Mouse (Mus musculus) liver, adult 2 months (tissue): ENCODE measurements around the gene Prkcsh. TPM values are rescaled to one million over a fixed set of nuclear protein-coding genes. Genes with fewer than 3 reads are reported as not detected.

Source experiments
- DNase-seq: peaks from one replicate; pipeline ENCODE4 v3.0.0-alpha.2; 2011; ENCODE audit warnings: low read depth, low spot score; ENCODE audit errors: extremely low read depth
- H3K27ac ChIP-seq: fragments of 200-500 bp; replicated peaks from 2 replicates; pipeline ENCODE4 v1.5.1; 2012; ENCODE audit warnings: low read depth, mild to moderate bottlenecking, control low read depth, inconsistent platforms, low read length; ENCODE audit not compliant: insufficient read depth
- H3K27me3 ChIP-seq: fragments of 200-500 bp; 2 replicates; pipeline ENCODE4 v1.6.1; 2012; ENCODE audit warnings: mild to moderate bottlenecking, moderate library complexity, low read length, inconsistent platforms; ENCODE audit not compliant: control insufficient read depth, insufficient read depth
- H3K36me3 ChIP-seq: fragments of 200-500 bp; 2 replicates; pipeline ENCODE4 v1.6.1; 2012; ENCODE audit warnings: low read length, inconsistent platforms; ENCODE audit not compliant: control insufficient read depth, insufficient read depth
- H3K4me1 ChIP-seq: fragments of 200-500 bp; 2 replicates; pipeline ENCODE4 v1.6.1; 2011; ENCODE audit warnings: low read length; ENCODE audit not compliant: control insufficient read depth, insufficient read depth
- H3K4me3 ChIP-seq: fragments of 200-500 bp; 2 replicates; pipeline ENCODE4 v1.5.1; 2011; ENCODE audit warnings: low read depth, mild to moderate bottlenecking, control low read depth, low read length, moderate library complexity; ENCODE audit not compliant: insufficient read depth
- H3K79me2 ChIP-seq: fragments of 200-500 bp; 2 replicates; pipeline ENCODE4 v1.6.1; 2012; ENCODE audit warnings: inconsistent platforms, mild to moderate bottlenecking, low read length, moderate library complexity; ENCODE audit not compliant: control insufficient read depth, insufficient read depth
- H3K9ac ChIP-seq: fragments of 200-500 bp; 2 replicates; pipeline ENCODE4 v1.6.1; 2012; ENCODE audit warnings: low read depth, mild to moderate bottlenecking, control low read depth, inconsistent platforms, low read length
- CTCF ChIP-seq: fragments of 200-500 bp; IDR thresholded peaks from 2 replicates; pipeline ENCODE4 v1.5.1; 2011; ENCODE audit warnings: low read depth, low read length, control low read depth
- POLR2A ChIP-seq: fragments of 200-500 bp; IDR thresholded peaks from 2 replicates; pipeline ENCODE4 v1.6.1; 2011; ENCODE audit warnings: low read length, control low read depth; ENCODE audit not compliant: insufficient read depth; ENCODE audit errors: extremely low read depth
- WGBS: fragments of 180-500 bp; shearing (Covaris S2); methylation state at CpG from one replicate; pipeline ENCODE4 v1.1.7; 2018; 5-methylcytosine and 5-hydroxymethylcytosine counted together
- polyA plus RNA-seq: library from polyadenylated mRNA; depleted of rRNA; stranded (reverse); fragments of >200 nt; gene quantifications from 2 replicates; pipeline ENCODE4 v1.2.3, GENCODE M21; 2012; rRNA removed
- total RNA-seq: library from RNA; depleted of rRNA; stranded (reverse); fragments of >200 nt; gene quantifications from 2 replicates; pipeline ENCODE4 v1.2.3, GENCODE M21; 2014; rRNA removed

The Prkcsh gene
- total and polyA plus RNA-seq, 2 experiments: 60.0 to 99.3 TPM

DNA sequence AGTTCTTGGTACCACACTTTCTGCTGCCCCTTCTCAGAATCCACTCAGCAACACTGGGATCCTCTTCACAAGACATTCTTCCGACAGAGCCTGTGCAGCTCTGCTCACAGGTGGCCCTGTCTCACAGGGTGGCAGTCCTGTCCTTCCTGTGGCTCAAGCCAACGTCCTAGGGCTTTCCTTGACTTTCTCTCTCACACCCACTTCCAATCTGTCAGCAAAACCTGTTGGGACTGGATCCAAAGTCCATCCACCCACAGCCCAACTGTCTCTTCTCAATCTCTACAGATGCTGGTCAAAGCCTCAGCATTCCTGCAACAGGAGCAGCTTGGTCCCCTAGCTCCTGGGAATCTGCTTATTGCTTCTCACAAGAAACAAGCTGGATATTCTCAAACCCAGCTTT is 58.7 kb downstream of the Prkcsh start:
- no peak overlapping the region for H3K4me3 ChIP-seq
- no peak for DNase-seq
- H3K79me2 ChIP-seq: no peaks in the 10 kb centered on the region
- peaks cover 6% of the 10 kb centered on the region; the same call in 1 of the 2 replicates for H3K36me3 ChIP-seq
- no peak for TF ChIP-seq POLR2A
- no peak for TF ChIP-seq CTCF
- 66% methylated on average over 2 of the region's 2 CpGs for WGBS
- H3K9ac ChIP-seq: no peak overlapping the region
- H3K27ac ChIP-seq: no peak overlapping the region
- peaks cover 3% of the 10 kb centered on the region for H3K4me1 ChIP-seq
- no peaks in the 10 kb centered on the region for H3K27me3 ChIP-seq

Other genes with a start within 250 kb of the Prkcsh start
- 15.3 and 17.9 TPM in 2 replicates for gene Spc24, start 242.5 kb upstream of the Prkcsh start, total RNA-seq
- 11.6 and 14.4 TPM in 2 replicates for gene Spc24, start 242.5 kb upstream of the Prkcsh start, polyA plus RNA-seq
- 12.8 and 20.7 TPM in 2 replicates for gene Kank2, start 204.1 kb upstream of the Prkcsh start, total RNA-seq
- 27.2 and 34.5 TPM in 2 replicates for gene Kank2, start 204.1 kb upstream of the Prkcsh start, polyA plus RNA-seq
- 13.6 and 22.2 TPM in 2 replicates for gene Angptl8, start 167.3 kb upstream of the Prkcsh start, total RNA-seq
- gene Angptl8, start 167.3 kb upstream of the Prkcsh start, polyA plus RNA-seq: 201 and 258 TPM in 2 replicates
- 8.5 and 12.6 TPM in 2 replicates for gene Dock6, start 150.2 kb upstream of the Prkcsh start, total RNA-seq
- 23.2 and 33.9 TPM in 2 replicates for gene Dock6, start 150.2 kb upstream of the Prkcsh start, polyA plus RNA-seq
- 5.5 and 5.6 TPM in 2 replicates for gene Rab3d, start 84.6 kb upstream of the Prkcsh start, total RNA-seq
- gene Rab3d, start 84.6 kb upstream of the Prkcsh start, polyA plus RNA-seq: 8.0 and 16.6 TPM in 2 replicates
- 7.6 and 7.9 TPM in 2 replicates for gene Ccdc159, start 75.3 kb upstream of the Prkcsh start, total RNA-seq
- gene Ccdc159, start 75.3 kb upstream of the Prkcsh start, polyA plus RNA-seq: 6.7 and 11.6 TPM in 2 replicates
- 841 and 970 TPM in 2 replicates for gene Tmem205, start 75.2 kb upstream of the Prkcsh start, total RNA-seq
- 1,676 and 1,979 TPM in 2 replicates for gene Tmem205, start 75.2 kb upstream of the Prkcsh start, polyA plus RNA-seq
- 0.67 and 0.74 TPM in 2 replicates for gene Plppr2, start 65.8 kb upstream of the Prkcsh start, total RNA-seq
- gene Plppr2, start 65.8 kb upstream of the Prkcsh start, polyA plus RNA-seq: 9.4 and 14.6 TPM in 2 replicates
- 4.1 and 5.3 TPM in 2 replicates for gene Swsap1, start 47.1 kb upstream of the Prkcsh start, total RNA-seq
- 4.7 and 5.2 TPM in 2 replicates for gene Swsap1, start 47.1 kb upstream of the Prkcsh start, polyA plus RNA-seq
- 0.74 and 1.8 TPM in 2 replicates for gene Epor, start 39.3 kb upstream of the Prkcsh start, total RNA-seq
- gene Epor, start 39.3 kb upstream of the Prkcsh start, polyA plus RNA-seq: 4.8 and 5.0 TPM in 2 replicates
- gene Rgl3, start 13.4 kb upstream of the Prkcsh start, total RNA-seq: 5.0 and 5.9 TPM in 2 replicates
- 41.8 and 44.2 TPM in 2 replicates for gene Rgl3, start 13.4 kb upstream of the Prkcsh start, polyA plus RNA-seq
- gene Ccdc151, start 172 bp upstream of the Prkcsh start, total RNA-seq: 0.34 and 0.46 TPM in 2 replicates
- 0.59 and 0.76 TPM in 2 replicates for gene Ccdc151, start 172 bp upstream of the Prkcsh start, polyA plus RNA-seq
- gene Elavl3, start 49.2 kb downstream of the Prkcsh start, total RNA-seq: not detected in 2 replicates
- gene Elavl3, start 49.2 kb downstream of the Prkcsh start, polyA plus RNA-seq: not detected in 2 replicates
- gene Gm49318, start 68.5 kb downstream of the Prkcsh start, total RNA-seq: not detected in 2 replicates
- gene Gm49318, start 68.5 kb downstream of the Prkcsh start, polyA plus RNA-seq: not detected in 2 replicates
- gene Zfp653, start 68.6 kb downstream of the Prkcsh start, total RNA-seq: 2.9 and 3.6 TPM in 2 replicates
- gene Zfp653, start 68.6 kb downstream of the Prkcsh start, polyA plus RNA-seq: 6.9 and 13.0 TPM in 2 replicates
- 34.1 and 39.1 TPM in 2 replicates for gene Ecsit, start 82.6 kb downstream of the Prkcsh start, total RNA-seq
- 63.9 and 69.2 TPM in 2 replicates for gene Ecsit, start 82.6 kb downstream of the Prkcsh start, polyA plus RNA-seq
- 0.28 and 1.0 TPM in 2 replicates for gene Cnn1, start 96.4 kb downstream of the Prkcsh start, total RNA-seq
- gene Cnn1, start 96.4 kb downstream of the Prkcsh start, polyA plus RNA-seq: 0.22 and 0.36 TPM in 2 replicates
- gene Elof1, start 114.4 kb downstream of the Prkcsh start, total RNA-seq: 46.2 and 56.8 TPM in 2 replicates
- 106 and 108 TPM in 2 replicates for gene Elof1, start 114.4 kb downstream of the Prkcsh start, polyA plus RNA-seq
- gene Acp5, start 132.9 kb downstream of the Prkcsh start, total RNA-seq: 93.6 and 123 TPM in 2 replicates
- gene Acp5, start 132.9 kb downstream of the Prkcsh start, polyA plus RNA-seq: 200 and 211 TPM in 2 replicates
- 21.6 and 23.0 TPM in 2 replicates for gene Pigyl, start 154.0 kb downstream of the Prkcsh start, total RNA-seq
- 45.8 and 53.0 TPM in 2 replicates for gene Pigyl, start 154.0 kb downstream of the Prkcsh start, polyA plus RNA-seq
- gene Zfp872, start 185.3 kb downstream of the Prkcsh start, total RNA-seq: 0.09 and 0.20 TPM in 2 replicates
- 0.07 TPM in 1 of 2 replicates, not detected in the other for gene Zfp872, start 185.3 kb downstream of the Prkcsh start, polyA plus RNA-seq
- 15.8 and 18.6 TPM in 2 replicates for gene Zfp809, start 222.9 kb downstream of the Prkcsh start, total RNA-seq
- 12.8 and 15.5 TPM in 2 replicates for gene Zfp809, start 222.9 kb downstream of the Prkcsh start, polyA plus RNA-seq